Comparison of ENCODE assay signal across 10 mouse cellular contexts in genomic region chr14:21991251-21991780, GRCm38 (mm10). TPM values are rescaled to one million over a fixed set of nuclear protein-coding genes. Genes with fewer than 3 reads are reported as not detected.
DNase-seq lines count a peak whose midpoint lies in the region; ATAC-seq and TF ChIP-seq lines count a peak whose summit lies in the region.
"Had no signal": no experiment of that assay in that cellular context is flagged by ENCODE, and none has a peak within 500 bp of the region (broad histone marks: within the 10 kb centered on the region; RNA-seq: fewer than 3 reads in every experiment).

No protein-coding gene starts in this region.

- no peaks in the 10 kb centered on the region for H3K9me3 ChIP-seq in E14TG2a.4 (ENCODE audit: low read length)
- H3K9me3 ChIP-seq in heart, embryonic 13.5 days: no peaks in the 10 kb centered on the region

- peak overlapping the region; percentile 95 for H3K4me2 ChIP-seq in heart, embryonic 13.5 days

- no peak for ATAC-seq in heart, embryonic 13.5 days (ENCODE audit: extremely low read depth, insufficient number of reproducible peaks, low FRiP score, low TSS enrichment)

- no peak overlapping the region for H3K27ac ChIP-seq in heart, embryonic 13.5 days (replicated peaks)
- H3K27ac ChIP-seq: liver, embryonic 14.5 days had no signal

- H3K36me3 ChIP-seq in E14TG2a.4 (ENCODE audit: insufficient read depth, low read length): no peaks in the 10 kb centered on the region
- H3K36me3 ChIP-seq in heart, embryonic 13.5 days: no peaks in the 10 kb centered on the region
- H3K36me3 ChIP-seq: G1E had no signal

- H3K27me3 ChIP-seq in E14TG2a.4 (ENCODE audit: insufficient read depth, low read length): peaks cover 96% of the 10 kb centered on the region
- H3K27me3 ChIP-seq in heart, embryonic 13.5 days (replicated peaks): peaks cover 79% of the 10 kb centered on the region

- DNase-seq in embryo, embryonic 11 days: peak; percentile 90
- DNase-seq in kidney, postnatal 14 days: peak; percentile 80
- DNase-seq in mesoderm, embryonic 11.5 days (ENCODE audit: low read depth, low spot score): peak; percentile 92
- peak; percentile 41 for DNase-seq in urinary bladder, adult 2 months (ENCODE audit: low spot score)
- no peak for DNase-seq in layer of hippocampus, adult 9-10 months (ENCODE audit: low spot score)
- no peak for DNase-seq in thymus, postnatal 4 days

- peaks cover 58% of the 10 kb centered on the region for H3K4me1 ChIP-seq in E14TG2a.4 (replicated peaks; ENCODE audit: low read depth, low read length)
- H3K4me1 ChIP-seq in heart, embryonic 13.5 days: peaks cover 65% of the 10 kb centered on the region

- no peak for TF ChIP-seq CTCF in E14TG2a.4 (conservative IDR thresholded peaks at IDR 0.05; ENCODE audit: low read length)

- WGBS in heart, embryonic 13.5 days: 5% methylated on average over 26 of the region's 26 CpGs

- H3K4me3 ChIP-seq in E14TG2a.4 (replicated peaks; ENCODE audit: low read length): peak overlapping the region; percentile 13; the same call in 1 of the 2 replicates
- peak overlapping the region; percentile 84 for H3K4me3 ChIP-seq in heart, embryonic 13.5 days

- H3K9ac ChIP-seq in heart, embryonic 13.5 days: peak overlapping the region; percentile 75
- H3K9ac ChIP-seq: liver, embryonic 14.5 days had no signal

RNA-seq across cellular contexts. Expression of gene Zfp503, which starts 1.9 kb away (rescaled TPM):
- 3.3 and 4.2 TPM in 2 replicates for polyA plus RNA-seq in heart, embryonic 13.5 days (2015; fragmentation: Nextera tagmentation; extraction: Ambion mirVana)
- 14.3 and 26.0 TPM in 2 replicates for polyA plus RNA-seq in urinary bladder, adult 2 months (2012; rRNA removed)

RNA-seq across cellular contexts. Expression of gene Lrmda, which starts 28.2 kb away (rescaled TPM):
- 0.43 and 0.60 TPM in 2 replicates for polyA plus RNA-seq in heart, embryonic 13.5 days (2015; fragmentation: Nextera tagmentation; extraction: Ambion mirVana)
- 0.74 and 1.3 TPM in 2 replicates for polyA plus RNA-seq in urinary bladder, adult 2 months (2012; rRNA removed)
- polyA plus RNA-seq: G1E had no signal

Comparison
In these comparisons a context has a peak if more than half of its experiments do, and no peak if none do; other contexts are left out.
1. DNase-seq: peak in embryo, embryonic 11 days (single experiment), kidney, postnatal 14 days (single experiment), mesoderm, embryonic 11.5 days (single experiment) and urinary bladder, adult 2 months (single experiment); none in layer of hippocampus, adult 9-10 months (single experiment) and thymus, postnatal 4 days (single experiment).